Mouse (Mus musculus): Measurements from ENCODE around the gene Clec4b2. TPM values are rescaled to one million over a fixed set of nuclear protein-coding genes. Genes with fewer than 3 reads are reported as not detected.

Gene Clec4b2
- polyA plus RNA-seq (2012), result 0.16 and 0.21 TPM in 2 replicates

DNA sequence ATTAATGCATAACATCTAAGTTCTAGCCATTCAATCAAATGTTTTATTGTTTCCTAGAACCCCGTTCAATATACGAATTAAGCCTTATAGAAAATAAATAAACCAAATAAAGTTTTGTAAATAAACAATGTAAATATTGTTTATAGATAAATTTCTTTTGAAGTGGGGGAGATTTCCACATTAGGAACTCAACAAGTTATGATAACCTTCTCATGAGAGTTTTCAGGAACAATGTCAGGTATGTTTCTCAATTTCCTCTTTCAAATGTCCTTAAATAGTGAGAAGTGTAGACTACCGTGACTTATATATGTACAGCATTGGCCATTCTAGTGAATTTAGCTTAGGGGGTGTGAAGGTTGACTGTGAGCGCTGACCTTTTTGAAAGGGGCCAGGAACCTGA is at the start of gene Clec4b2:
TSS of gene Clec4b2 (plus strand) at position 301 of the 400 bp plus-strand sequence.

DNA sequence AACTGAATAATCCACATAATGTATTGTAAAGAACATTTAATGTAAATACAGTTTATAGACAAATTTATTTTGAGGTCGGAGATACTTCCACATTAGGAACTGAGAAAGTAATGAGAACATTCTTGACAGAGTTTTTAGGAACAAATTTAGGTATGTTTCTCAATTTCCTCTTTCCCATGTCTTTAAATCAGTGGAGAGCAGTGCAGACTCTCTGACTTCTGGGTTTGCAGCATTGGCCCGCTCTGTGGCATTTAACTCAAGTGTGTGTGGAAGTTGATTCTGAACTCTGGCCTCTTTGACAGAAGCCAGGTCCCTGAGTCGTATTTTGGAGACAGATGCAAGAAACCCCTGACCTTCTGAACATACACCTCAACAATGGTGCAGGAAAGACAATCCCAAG is 57.0 kb downstream of the Clec4b2 start, which contains the start of gene Clec4n:
TSS of gene Clec4n (plus strand) at position 200 of the 400 bp plus-strand sequence.

Other genes starting within 250 kb of the Clec4b2 start
- 0.05 TPM in 1 of 2 replicates, not detected in the other for gene Clec4a3, start 220.4 kb upstream of the Clec4b2 start, polyA plus RNA-seq (2012)
- not detected in 2 replicates for gene Clec4a4, start 182.5 kb upstream of the Clec4b2 start, polyA plus RNA-seq (2012)
- gene Clec4b1, start 122.9 kb upstream of the Clec4b2 start, polyA plus RNA-seq (2012), result 0.14 TPM in 1 of 2 replicates, not detected in the other
- 5.6 and 7.1 TPM in 2 replicates for gene Clec4a2, start 66.5 kb upstream of the Clec4b2 start, polyA plus RNA-seq (2012)
- gene Clec4n, start 57.0 kb downstream of the Clec4b2 start, polyA plus RNA-seq (2012), result 0.09 TPM in 1 of 2 replicates, not detected in the other
- 0.41 and 0.43 TPM in 2 replicates for gene Clec4d, start 89.2 kb downstream of the Clec4b2 start, polyA plus RNA-seq (2012)
- gene Clec4e, start 117.0 kb downstream of the Clec4b2 start, polyA plus RNA-seq (2012), result 0.65 and 1.3 TPM in 2 replicates
- not detected in 2 replicates for gene Vmn2r19, start 135.4 kb downstream of the Clec4b2 start, polyA plus RNA-seq (2012)
- not detected in 2 replicates for gene Vmn2r20, start 245.2 kb downstream of the Clec4b2 start, polyA plus RNA-seq (2012)

All from megakaryocyte-erythroid progenitor cell, adult 5 weeks (primary cell).